Mouse (Mus musculus) mature B cell (primary cell): ENCODE results near the gene Pax2.

ENCODE experiments used
- in situ Hi-C: fragments of 300-500 bp; cut with MboI; formaldehyde crosslinking; loops from 2 replicates; pipeline ENCODE4 v1.14.3; 2019

Pax2 gene

DNA sequence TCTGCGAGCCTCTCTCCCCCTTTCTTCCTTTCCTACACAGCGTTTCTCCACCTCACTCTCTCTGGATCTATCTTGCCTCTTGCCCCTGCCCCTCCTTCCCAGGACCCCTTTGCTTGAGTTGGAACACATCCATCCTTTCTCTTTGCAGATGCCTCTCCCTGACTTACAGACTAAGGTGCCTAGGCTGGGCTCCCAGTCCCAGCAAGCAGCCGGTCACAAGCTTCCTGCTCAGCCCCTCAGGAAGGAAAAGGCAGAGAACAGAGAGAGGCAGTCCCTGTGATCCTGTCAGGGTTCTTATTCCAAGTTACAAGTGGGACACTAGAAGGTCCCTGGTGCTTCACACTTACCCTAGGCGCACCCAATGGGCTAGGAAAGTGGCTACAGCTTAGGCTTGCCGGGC lies 7.6 kb upstream of the Pax2 start:
- in situ Hi-C loops = no loop called here

DNA sequence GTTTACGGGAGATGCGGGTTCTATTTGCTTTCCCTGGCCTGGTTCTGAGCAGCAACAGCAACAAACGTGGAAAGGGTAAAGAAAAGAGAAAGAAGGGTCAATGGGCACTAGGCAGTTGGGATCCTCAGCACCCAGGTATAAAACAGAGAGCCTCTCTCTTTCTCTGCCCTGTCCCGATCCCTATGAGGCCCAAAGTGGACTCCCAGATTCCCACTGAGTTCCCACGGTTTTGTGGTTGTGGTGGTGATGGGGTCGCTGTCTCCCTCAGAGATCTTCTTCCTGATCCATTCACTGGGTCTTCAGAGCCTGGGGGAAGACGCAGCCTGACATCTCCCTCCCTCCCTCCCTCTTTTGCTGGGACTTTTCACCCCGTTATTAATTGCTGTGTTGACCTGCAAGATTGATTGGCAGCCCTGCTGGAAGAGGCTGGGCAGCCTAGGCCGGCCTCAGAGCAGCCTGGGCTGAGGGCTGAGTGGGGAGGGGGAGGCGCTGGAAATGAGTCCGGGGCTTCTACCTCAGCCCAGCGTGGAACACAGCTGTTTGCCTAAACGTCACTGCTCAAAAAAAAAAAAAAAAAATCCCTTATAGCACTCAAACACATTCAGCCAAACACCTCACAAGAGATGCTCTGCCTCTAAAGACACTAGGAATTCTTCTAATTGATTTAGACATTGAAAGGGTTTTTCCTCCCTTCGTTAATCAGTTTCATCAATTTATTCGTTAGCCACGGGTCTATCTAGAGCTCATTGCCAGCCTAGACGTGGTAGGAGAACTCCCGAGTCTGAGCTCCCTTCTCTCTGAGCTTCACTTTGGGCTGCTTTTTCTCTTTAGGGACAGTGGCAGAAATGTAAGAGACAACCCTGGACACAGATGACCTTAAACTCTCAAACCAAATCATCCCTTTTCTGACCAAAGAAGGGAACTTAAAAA lies 6.5 kb upstream of the Pax2 start:
- in situ Hi-C loops = no loop called here

DNA sequence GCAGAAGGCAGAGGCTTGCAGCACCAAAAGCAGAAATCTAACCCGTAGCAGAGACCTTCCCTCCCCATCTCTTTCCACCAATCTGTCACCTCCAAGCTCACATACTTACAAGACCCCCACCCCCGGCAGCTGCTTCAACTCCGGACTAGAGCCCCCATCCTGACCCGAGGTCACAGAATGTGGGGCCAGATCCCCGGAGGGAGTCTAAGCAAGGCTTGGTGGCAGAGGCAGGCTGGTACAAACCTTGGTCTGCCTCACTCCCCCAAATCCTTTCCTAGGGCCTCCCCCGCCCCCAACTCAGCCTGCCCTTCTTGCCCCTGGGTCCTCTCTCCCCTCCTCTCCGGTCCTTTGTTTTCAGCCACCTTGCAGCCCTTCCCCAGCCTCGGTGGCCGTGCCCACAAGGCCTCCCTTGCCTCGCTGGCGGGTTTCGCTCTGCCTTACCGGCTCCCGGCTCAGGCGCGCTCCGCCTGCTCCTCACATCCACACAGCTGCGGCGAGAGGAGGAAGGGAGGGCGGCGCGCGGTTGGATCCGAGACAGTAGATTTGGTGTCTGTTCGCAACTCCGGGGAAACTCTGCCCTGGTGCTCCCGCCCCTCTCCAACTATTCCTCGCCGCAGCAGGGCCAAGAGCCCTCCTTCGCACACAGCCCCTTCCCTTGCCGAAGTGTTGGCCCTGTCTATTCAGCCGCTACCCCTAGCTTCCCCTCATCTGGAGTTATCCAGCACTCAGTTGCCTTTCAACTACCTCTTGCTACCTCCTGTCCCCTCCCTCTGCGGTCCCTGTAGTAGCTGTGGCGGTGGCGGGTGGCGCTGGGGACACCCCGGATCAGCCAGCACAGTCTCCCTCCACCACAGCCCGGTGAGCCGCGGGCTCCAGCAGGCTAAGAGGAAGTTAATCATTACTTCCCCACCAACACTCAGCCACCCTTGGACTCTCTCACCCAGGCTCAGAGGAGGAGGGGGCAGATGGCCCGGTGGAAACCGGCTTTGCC lies 5.5 kb upstream of the Pax2 start:
- in situ Hi-C loops = no loop called here

DNA sequence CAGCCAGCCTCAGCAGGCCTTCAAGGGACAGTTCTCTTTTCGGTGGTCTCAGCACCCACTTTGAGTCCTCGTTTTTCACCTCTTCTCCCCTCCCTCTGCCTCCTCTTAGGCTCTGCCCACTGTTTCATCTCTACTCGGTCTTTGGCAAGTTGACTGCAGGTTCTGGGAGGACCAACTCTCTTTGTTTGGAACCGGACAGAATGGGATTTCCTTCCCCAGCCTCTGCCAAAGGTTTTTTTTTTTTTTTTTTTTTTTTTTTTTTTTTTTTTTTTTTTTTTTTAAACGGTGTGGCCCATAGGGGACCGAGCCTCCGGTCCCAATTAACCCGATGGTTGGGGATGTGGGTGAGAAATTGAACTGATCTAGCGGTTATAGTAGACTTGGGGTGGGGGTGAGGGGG lies 4.8 kb upstream of the Pax2 start:
- in situ Hi-C loops = no loop called here

DNA sequence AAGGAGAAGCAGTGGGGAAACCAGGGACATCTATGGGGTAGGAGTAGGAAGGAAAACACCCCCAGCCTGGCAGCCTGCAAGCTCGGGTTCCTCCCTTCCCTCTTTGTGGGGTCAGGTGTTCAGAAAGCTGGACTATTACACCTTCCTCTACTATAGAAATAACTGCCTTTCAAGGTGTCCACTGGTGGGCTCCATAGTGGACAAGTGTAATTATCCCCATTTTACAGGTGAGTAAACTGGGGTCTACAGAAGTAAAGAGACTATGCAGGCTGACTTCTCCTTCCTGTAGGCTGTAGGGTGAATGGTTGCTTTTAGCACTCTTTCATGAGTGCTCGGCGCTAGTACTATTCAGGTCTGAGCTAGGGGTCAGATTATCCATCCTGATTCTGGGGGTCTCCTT lies 4.3 kb upstream of the Pax2 start:
- in situ Hi-C loops = no loop called here

DNA sequence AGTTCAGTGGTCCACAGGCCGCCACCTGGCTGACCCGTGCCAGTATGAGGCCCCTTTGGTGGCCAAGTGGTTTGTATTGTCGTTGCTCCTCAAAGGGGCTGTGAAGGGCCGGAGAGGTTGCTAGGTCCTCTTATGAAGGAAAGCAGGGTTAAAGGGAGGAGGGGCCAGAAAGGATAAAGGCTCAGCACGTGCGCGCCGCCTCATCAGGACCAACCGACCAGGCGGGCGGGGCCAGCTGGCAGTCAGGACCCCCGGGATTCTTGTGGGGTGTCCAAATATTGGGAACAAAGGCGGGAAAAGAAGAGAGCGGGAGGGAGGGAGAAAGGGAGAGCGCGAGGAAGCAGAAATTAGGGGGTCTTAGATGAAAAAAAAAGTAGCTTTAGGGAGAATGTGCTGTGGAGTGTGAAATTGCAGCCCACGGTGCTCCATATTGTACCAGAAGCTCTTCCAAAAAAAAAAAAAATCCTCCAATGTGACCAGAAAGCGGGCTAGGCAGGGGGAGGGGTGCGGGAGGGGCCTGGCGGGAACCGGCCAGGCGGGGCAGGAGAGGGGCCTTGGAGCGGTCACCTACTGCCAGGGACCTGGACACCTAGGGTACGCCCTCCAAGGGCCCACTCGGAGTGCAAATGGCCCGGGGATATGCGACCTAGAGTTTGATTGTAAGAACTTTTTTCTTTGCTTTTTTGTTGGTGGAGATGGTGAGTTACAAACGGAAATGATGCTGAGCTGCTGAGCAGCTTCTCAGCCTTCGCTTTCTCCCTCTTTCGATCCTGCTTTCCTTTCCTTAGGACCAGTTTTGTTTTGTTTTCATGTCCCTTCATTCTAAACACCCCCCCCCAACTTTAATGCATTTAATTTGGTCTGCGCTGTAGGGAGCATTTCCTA lies 3.5 kb upstream of the Pax2 start:
- in situ Hi-C loops = no loop called here

DNA sequence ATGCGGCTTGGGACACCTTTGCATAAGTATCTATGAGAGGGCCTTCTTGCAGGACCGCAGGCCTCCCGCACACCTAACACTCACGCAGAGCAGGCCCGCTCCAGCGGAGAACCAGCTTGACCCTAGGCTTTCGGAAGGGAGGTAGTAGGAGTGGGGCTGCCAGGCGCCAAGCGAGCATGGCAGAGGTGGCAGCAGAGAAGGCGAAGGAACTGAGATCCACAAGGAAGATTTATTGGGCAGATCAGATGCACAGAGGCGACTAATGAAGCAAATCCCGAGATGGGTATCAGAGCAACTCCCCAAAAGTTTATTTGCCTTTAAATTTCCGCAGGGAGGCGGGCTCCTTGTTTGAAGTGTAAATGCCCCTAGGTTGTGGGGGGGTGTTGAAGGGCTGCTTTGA lies 2.5 kb upstream of the Pax2 start:
- in situ Hi-C loops = no loop called here

DNA sequence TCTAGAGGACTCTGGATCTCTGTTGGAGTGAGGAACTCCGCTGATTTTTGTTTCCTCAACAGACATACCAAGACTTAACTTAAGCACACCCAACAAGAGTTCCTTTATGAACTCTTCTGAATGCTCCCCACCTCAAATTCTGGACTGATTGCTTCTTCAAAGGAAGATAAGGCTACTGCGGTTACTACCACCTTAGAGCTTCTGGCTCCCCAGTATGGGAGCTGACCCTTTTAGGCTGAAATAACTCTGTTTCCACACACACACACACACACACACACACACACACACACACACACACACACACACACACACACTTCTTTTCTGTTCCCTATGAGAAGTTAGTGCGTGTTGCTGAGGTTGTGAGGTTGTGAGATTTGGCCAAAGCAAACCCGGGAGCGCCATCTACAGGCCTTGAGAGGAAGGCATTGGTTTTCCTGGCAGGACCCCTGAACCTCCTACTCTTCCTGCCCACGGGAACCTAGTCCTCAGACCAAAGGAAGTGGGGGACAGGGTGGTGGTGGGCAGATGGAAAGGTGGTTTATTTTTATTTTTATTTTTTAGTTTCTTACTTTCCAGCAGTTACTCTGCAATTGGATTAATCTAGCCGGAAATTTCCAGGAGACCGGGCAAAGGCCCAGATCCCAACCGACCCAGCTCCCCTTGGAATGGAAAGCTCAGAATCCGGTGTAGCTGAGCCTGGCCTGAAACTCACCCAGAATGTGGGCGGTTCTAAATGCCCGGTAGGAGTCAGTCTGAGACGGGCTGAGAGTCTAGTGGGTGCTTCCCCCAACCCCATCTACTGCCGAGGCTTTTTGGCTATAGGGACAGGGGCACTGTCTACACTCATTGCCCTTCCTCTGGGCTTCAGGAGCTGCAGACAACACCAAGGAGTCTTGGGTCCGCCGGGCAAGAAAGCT lies 1.1 kb upstream of the Pax2 start:
- in situ Hi-C loops = no loop called here

DNA sequence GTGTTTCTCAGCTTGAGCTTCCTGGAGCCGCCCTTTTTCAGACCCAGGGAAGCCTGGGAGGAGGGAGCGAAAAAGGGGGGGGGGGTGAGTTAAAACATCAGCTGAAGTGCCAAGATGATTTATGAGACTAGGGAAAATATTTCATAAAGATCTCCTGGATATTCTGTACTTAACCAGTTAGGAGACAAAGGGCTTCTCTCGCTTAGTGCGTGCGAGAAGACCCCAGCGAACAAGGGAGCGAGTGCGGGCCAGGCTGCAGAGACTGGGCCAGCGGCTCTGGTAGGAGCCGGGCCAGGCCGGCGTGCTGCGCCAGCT lies 510 bp upstream of the Pax2 start:
- in situ Hi-C loops = no loop called here

DNA sequence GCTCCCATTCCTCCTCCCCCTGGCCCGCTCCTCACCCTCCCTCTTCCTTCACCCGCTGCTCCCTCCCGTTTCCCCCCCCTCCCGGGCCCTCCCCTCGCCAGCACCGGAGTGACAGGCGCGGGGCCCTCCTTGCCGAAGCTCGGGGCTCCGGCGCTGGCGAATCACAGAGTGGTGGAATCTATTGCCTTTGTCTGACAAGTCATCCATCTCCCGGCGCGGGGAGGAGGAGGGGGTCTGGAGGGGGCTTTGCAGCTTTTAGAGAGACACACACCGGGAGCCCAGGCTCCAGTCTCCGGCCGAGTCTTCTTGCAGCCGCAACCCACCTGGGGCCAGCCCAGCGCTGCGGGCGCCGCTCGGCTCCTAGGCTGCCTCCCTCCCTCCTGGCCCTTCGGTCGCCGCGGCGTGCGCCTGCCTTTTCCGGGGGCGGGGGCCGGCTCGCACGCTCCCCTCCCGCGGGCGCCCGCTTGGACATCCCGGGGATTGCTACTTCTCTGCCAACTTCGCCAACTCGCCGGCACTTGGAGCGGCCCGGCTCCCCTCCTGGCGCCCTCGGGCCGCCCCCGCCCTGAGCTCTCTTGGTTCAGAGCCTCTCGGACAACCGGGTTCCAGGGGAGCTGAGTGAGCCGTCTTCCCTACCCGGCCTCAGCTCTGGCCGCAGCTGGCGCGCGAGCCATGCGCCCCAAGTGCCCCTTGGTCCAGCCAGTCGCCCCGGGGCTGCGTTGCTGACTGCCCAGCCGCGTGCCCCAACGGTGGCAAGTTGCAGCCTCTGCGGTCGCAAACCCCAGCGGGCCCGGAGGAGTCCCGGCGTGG lies 781 bp downstream of the Pax2 start:
- in situ Hi-C loops = no loop called here

DNA sequence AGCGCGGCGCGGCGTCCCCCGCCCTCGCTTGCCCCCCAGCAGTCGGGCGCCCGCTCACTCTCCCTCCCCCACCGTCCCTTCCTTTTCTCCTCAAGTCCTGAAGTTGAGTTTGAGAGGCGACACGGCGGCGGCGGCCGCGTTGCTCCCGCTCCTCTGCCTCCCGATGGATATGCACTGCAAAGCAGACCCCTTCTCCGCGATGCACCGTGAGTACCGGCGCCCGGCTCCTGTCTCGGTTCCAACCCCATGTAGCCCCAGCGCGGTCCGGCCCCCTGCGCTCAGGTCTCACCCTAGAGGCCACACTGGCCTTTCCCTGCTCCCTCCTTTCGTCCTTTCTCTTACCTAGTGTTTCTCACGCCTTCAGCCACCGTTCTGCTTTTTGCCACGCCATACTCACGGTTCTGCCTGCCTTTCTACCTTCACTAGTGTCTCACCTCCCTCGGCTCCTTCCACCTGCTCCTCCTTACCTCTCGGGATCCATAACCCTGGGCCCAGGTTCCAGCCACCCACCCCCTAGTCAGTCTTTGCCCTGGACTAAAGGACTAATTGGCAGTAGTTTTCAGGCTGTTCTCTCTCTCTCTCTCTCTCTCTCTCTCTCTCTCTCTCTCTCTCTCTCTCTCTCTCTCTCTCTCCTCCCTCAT lies 1.5 kb downstream of the Pax2 start:
- in situ Hi-C loops = no loop called here

DNA sequence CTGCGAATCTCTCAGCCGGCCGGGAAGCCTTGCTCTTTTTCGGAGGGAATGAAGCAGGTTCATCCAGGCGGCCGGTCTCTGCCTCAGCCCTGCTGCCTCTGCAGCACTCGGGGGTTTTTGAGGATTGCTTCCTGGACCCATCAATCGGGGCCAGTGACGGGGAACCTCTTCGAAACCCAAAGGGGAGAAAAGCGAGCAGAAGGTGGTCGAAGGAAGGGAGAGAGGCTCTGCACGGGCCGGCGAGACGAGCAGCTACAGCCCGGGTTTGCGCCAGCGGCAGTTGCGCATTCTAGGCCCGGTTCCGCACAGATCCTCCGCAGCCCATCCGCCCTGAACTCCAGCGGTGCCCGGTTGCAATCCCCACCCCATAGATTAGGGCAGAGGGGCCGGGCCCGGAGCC lies 3.0 kb downstream of the Pax2 start:
- in situ Hi-C loops = no loop called here

DNA sequence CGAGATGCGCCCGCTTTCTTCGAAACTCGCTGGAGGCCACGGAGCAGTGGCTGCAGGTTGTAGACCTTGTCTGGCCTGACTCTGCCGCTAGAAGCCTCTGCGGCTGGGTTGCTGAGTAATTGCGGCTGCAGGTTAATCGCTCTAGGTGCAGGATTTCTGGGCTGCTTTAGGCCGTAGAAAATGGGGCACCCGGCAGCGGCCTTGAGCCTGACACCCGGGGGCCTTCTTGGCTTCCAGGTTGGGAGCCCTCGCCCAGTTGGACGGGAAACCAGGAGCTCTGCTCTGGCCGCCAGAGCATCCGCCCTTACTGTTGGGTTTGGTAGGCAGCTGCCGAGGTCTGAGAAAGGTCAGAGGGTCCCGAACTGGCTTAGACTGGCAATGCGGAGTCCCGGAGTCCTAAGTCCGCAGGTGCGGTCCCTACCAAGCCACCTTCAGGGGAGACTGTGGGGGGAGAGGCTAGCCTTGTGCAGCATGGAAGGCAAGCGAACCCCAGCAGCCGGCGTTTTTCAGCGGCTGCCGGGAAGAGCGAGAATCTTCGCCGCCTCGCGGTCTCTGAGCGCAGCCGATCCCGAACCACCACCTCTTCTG lies 3.8 kb downstream of the Pax2 start:
- in situ Hi-C loops = no loop called here

DNA sequence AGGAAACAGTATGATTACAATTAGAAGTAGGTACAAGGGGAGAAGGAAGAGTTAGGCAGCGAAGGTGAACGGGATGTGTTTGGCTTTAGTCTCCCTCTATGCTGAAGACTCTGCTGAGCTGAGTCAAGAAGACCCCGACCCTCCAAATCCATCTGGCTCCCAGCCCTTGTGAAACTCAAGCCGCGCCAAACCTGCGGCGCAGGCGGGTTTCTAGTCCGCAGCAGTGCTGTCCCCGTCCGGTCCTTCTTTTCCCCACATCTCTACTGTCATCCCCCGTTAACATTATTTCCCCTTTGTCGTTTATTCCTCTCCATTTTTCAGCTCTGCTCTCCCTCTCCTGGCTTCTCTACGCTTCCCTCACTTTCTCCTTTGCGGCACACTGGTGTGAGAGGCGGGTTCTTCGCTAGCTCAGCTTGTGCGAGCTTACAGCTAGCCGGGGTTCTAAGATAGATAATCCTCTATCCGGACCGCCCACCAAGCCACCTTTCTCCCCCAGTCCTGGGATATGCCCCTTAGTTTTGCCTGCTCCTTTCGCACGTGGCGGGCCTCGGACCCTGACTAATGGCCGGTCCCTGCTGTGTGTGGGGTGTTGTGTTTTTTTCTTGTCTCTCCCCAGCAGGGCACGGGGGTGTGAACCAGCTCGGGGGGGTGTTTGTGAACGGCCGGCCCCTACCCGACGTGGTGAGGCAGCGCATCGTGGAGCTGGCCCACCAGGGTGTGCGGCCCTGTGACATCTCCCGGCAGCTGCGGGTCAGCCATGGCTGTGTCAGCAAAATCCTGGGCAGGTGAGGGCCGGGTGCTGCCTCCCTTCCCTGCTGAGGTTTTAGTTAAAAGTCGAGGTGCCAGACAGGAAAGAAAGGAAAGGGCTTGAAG lies 4.7 kb downstream of the Pax2 start:
- in situ Hi-C loops = no loop called here

DNA sequence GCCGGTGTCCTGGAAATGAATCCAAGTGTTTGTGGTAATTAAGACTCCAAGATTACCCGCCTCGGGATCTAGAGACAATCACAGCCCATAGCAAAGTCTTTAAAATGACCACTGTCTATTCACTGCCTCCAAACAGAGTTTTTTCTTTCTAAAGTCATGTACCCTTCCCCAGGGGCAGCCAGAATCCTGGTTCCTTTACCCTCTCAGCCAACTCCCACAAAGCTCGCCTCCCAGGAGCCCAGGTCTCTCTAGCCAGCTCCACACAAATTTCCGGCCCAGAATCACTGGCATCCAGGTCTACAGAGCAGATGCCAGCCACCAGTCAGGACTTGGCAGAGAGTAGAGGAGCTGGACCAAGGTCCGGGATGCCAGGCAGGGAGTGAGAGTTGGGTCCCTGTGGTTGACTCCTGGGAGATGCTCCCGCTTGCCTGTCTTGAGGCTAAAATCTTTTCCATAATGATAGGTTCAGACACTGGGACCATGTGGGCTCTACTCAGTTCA lies 6.3 kb downstream of the Pax2 start:
- in situ Hi-C loops = no loop called here

DNA sequence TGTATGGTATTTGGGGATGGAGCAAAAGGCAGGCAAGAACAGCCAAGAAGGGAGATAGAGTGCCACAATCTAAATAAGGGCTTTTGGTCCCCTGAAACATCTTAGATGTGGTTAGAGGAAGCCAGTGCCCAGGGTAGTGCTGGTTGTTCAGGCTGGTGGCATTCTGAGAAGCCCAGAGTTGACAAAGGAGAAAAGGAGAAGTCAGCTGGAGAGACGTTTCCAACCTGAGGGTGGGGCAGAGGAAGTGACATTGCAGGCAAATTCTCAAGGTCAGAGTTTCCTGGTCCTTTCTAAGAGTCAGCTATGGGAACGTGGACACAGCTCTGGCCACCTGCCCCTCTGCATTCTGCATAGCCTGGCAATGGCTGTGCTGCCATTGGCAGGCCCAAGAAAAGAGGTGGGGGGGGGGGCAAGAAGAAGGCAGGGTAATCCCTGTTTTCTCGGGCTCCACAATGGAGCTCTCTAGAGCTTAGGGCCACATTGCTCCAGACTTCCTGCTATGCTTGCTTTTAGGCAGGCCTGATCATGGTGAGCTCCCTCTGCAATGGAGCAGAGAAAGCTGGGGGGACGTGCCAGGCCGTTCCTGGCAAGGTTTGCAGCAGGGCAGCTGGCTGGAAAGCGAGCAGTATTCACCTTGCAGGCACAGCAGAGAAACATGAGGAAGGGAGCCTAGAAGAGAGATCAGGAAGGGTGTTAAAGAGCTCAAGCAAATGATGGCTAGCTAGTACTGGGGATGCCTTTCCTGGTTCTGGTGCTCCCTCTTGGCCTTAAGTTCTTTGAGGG lies 14.6 kb downstream of the Pax2 start:
- in situ Hi-C loops = no loop called here

DNA sequence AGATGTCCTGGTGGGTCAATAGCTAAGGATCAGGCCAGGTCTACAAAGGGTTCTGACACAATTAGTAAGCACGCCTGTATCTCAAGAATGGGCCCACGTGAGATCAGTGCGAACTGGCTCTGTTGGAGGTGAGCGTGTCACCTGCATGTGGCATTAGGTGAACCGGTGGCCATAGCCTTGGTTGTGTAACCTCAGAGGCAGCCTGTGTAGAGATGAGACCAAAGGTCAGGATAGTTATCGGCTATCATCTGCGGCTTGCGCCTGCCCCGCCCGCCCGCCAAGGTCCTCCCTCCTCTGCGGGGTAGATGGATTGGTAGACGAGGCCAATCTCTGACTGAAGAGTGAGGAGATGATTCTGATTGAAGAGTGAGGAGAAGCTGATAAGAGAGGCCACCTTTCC lies 15.7 kb downstream of the Pax2 start:
- in situ Hi-C loops = no loop called here
